Mouse (Mus musculus) stomach, postnatal 0 days (tissue): ENCODE data around the gene Oxct1.

Source experiments
- CTCF ChIP-seq: IDR thresholded peaks from 2 replicates; pipeline ENCODE4 v1.5.1; 2016; ENCODE audit warnings: antibody characterized with exemption, low read depth, mild to moderate bottlenecking, moderate library complexity
- EP300 ChIP-seq: optimal IDR thresholded peaks from 2 replicates; pipeline ENCODE3; 2016; ENCODE audit warnings: antibody characterized with exemption

- TF ChIP-seq CTCF (no peak), EP300 (no peak)
These were observed 46.9 kb upstream of the Oxct1 start, which contains the start of gene Fbxo4 for GRCm38 (mm10) chr15:3979061-3979848.
